Comparison of ENCODE assay signal across 19 mouse cellular contexts in the genomic region with DNA sequence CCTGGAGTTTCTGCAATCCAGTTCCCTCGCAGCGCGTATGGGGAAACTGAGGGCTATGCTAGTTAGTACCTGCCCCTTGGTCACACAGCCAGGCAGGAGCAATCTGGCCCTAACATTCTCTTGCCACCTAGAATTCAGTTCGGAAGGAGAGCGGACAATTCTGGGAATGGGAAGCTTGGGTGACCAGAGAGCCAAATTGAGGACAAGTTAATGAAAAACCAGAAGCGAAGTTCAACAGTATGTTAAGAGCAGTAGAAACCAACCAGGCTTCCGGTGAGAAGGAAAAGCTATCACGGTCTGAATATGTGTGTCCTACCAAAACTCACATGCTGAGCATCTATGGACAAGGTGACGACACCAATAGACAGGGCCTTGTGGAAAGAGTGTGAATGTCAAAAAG. TPM values are rescaled to one million over a fixed set of nuclear protein-coding genes. Genes with fewer than 3 reads are reported as not detected.
DNase-seq lines count a peak whose midpoint lies in the region; ATAC-seq and TF ChIP-seq lines count a peak whose summit lies in the region.
"Had no signal": no experiment of that assay in that cellular context is flagged by ENCODE, and none has a peak within 500 bp of the region (broad histone marks: within the 10 kb centered on the region; RNA-seq: fewer than 3 reads in every experiment).

No protein-coding gene starts in this region.

- no peak for TF ChIP-seq POLR2A in kidney, adult 2 months (IDR thresholded peaks at IDR 0.05; ENCODE audit: low read depth, low read length)
- TF ChIP-seq POLR2A in small intestine, adult 2 months (IDR thresholded peaks at IDR 0.05; ENCODE audit: low read depth, low read length) = no peak

- H3K4me1 ChIP-seq in liver, embryonic 12.5 days = peaks cover 12% of the 10 kb centered on the region; the same call in 1 of the 2 replicates
- H3K4me1 ChIP-seq in kidney, adult 2 months (ENCODE audit: control insufficient read depth, insufficient read depth, low read length) = peaks cover 21% of the 10 kb centered on the region
- peaks cover 14% of the 10 kb centered on the region; the same call in 1 of the 2 replicates for H3K4me1 ChIP-seq in small intestine, adult 2 months (ENCODE audit: control insufficient read depth, insufficient read depth, insufficient read length, low read length)
- H3K4me1 ChIP-seq: forebrain, embryonic 15.5 days; midbrain, embryonic 12.5 days had no signal

- 0 out of 2 replicates have a peak overlapping the region, but pooled peaks have one; percentile 22 for H3K4me2 ChIP-seq in liver, embryonic 12.5 days
- H3K4me2 ChIP-seq: forebrain, embryonic 15.5 days; heart, embryonic 13.5 days; hindbrain, embryonic 14.5 days; midbrain, embryonic 12.5 days; neural tube, embryonic 12.5 days had no signal

- TF ChIP-seq CTCF in kidney, adult 2 months (conservative IDR thresholded peaks at IDR 0.05; ENCODE audit: insufficient read depth, insufficient read length, low read depth, low read length) = no peak
- TF ChIP-seq CTCF in small intestine, adult 2 months (IDR thresholded peaks at IDR 0.05; ENCODE audit: extremely low read depth, insufficient read length, insufficient replicate concordance, low read depth, low read length) = no peak

- no peak overlapping the region for H3K9ac ChIP-seq in liver, embryonic 12.5 days
- H3K9ac ChIP-seq: forebrain, embryonic 15.5 days; heart, embryonic 13.5 days; hindbrain, embryonic 14.5 days; midbrain, embryonic 12.5 days; neural tube, embryonic 12.5 days had no signal

- H3K4me3 ChIP-seq in liver, embryonic 12.5 days = no peak overlapping the region
- H3K4me3 ChIP-seq in kidney, adult 2 months (ENCODE audit: insufficient read depth, low read depth, low read length) = no peak overlapping the region
- H3K4me3 ChIP-seq in small intestine, adult 2 months (ENCODE audit: low read depth, low read length) = peak overlapping the region; percentile 34; the same call in 1 of the 2 replicates
- H3K4me3 ChIP-seq: forebrain, embryonic 15.5 days; heart, embryonic 13.5 days; midbrain, embryonic 12.5 days; neural tube, embryonic 12.5 days had no signal

- 72% methylated on average over 9 of the region's 9 CpGs for WGBS in liver, embryonic 12.5 days (ENCODE audit: insufficient replicate concordance)
- WGBS in kidney, adult 2 months = 41% methylated on average over 9 of the region's 9 CpGs
- 71% methylated on average over 9 of the region's 9 CpGs for WGBS in small intestine, adult 2 months

- H3K9me3 ChIP-seq in liver, embryonic 12.5 days (replicated peaks) = no peaks in the 10 kb centered on the region
- H3K9me3 ChIP-seq: forebrain, embryonic 15.5 days; heart, embryonic 13.5 days; midbrain, embryonic 12.5 days; neural tube, embryonic 12.5 days had no signal

- no peaks in the 10 kb centered on the region for H3K27me3 ChIP-seq in liver, embryonic 12.5 days (replicated peaks)
- no peaks in the 10 kb centered on the region for H3K27me3 ChIP-seq in kidney, adult 2 months (replicated peaks; ENCODE audit: control insufficient read depth, insufficient read depth, low read length)
- no peaks in the 10 kb centered on the region for H3K27me3 ChIP-seq in small intestine, adult 2 months (ENCODE audit: control insufficient read depth, insufficient read depth, low read length)
- H3K27me3 ChIP-seq: forebrain, embryonic 15.5 days; heart, embryonic 13.5 days; midbrain, embryonic 12.5 days; neural tube, embryonic 12.5 days had no signal

- no peak for ATAC-seq in liver, embryonic 12.5 days
- ATAC-seq: forebrain, embryonic 15.5 days had no signal

- peak overlapping the region; percentile 60 for H3K27ac ChIP-seq in liver, embryonic 12.5 days
- H3K27ac ChIP-seq in kidney, adult 2 months (ENCODE audit: insufficient read depth, low read depth, low read length) = no peak overlapping the region; the same call in 1 of the 2 replicates
- H3K27ac ChIP-seq in small intestine, adult 2 months (ENCODE audit: insufficient read depth, low read depth, low read length) = no peak overlapping the region
- H3K27ac ChIP-seq: forebrain, embryonic 15.5 days; heart, embryonic 13.5 days; hindbrain, embryonic 14.5 days; midbrain, embryonic 12.5 days; neural tube, embryonic 12.5 days had no signal

- no peak for DNase-seq in liver
- DNase-seq in kidney, adult 2 months = peak; percentile 88
- DNase-seq in kidney, postnatal 14 days = peak; percentile 40
- DNase-seq in cerebellum, adult 9-10 months = no peak
- no peak for DNase-seq in heart, postnatal 10 days
- no peak for DNase-seq in gastrocnemius, postnatal 25 days
- DNase-seq: adrenal gland, postnatal 25 days; cerebellum, adult 11-12 months; cerebellum, postnatal 25 days; embryo, embryonic 11 days; heart, postnatal 36 days; lung, adult 2 months had no signal

- no peaks in the 10 kb centered on the region for H3K36me3 ChIP-seq in liver, embryonic 12.5 days
- H3K36me3 ChIP-seq in kidney, adult 2 months (ENCODE audit: control insufficient read depth, insufficient read depth, low read length) = no peaks in the 10 kb centered on the region
- no peaks in the 10 kb centered on the region for H3K36me3 ChIP-seq in small intestine, adult 2 months (ENCODE audit: control insufficient read depth, insufficient read depth, low read length)
- H3K36me3 ChIP-seq: forebrain, embryonic 15.5 days; heart, embryonic 13.5 days; midbrain, embryonic 12.5 days; neural tube, embryonic 12.5 days had no signal

- intact Hi-C loops in heart, postnatal 10 days (cut with DNase I) = no loop called here

RNA-seq across cellular contexts. Expression of gene Ctnnb1, which starts 34.6 kb away (rescaled TPM):
- 158 and 161 TPM in 2 replicates for polyA plus RNA-seq in liver, embryonic 12.5 days (2016; fragmentation: Nextera tagmentation; extraction: Ambion mirVana)
- 102 and 156 TPM in 2 replicates for polyA plus RNA-seq in kidney, adult 2 months (2012; rRNA removed)
- 137 and 230 TPM in 2 replicates for polyA plus RNA-seq in small intestine, adult 2 months (2012; rRNA removed)
- 100 to 1,000 TPM; 624 to 701 TPM for total RNA-seq in heart, postnatal 10 days (2021)
- 100 to 1,000 TPM; 215 to 220 TPM for total RNA-seq in gastrocnemius, postnatal 25 days (2021)

Comparison
In these comparisons a context has a peak if more than half of its experiments do, and no peak if none do; other contexts are left out.
1. DNase-seq: peak in kidney, adult 2 months (single experiment) and kidney, postnatal 14 days (single experiment); none in liver (single experiment), cerebellum, adult 9-10 months (single experiment), heart, postnatal 10 days (0 of 2) and gastrocnemius, postnatal 25 days (single experiment).